Mouse (Mus musculus) Patski (cell line): ENCODE results near the gene Vma21. TPM values are rescaled to one million over a fixed set of nuclear protein-coding genes. Genes with fewer than 3 reads are reported as not detected.

Experiments used
- ATAC-seq: fragments of 100-300 bp; one replicate; pipeline ENCODE4 v1.8.0; 2021
- CTCF ChIA-PET: fragments of 350-600 bp; sonication (Branson Sonifier 250); formaldehyde crosslinking; loops from one replicate; lab custom pipeline; 2022; ENCODE audit warnings: inconsistent platforms; lab: Charles Lee
- POLR2A ChIA-PET: fragments of 350-600 bp; sonication (Branson Sonifier 250); formaldehyde crosslinking; loops from one replicate; lab custom pipeline; 2022; ENCODE audit warnings: antibody characterized with exemption, inconsistent platforms; lab: Charles Lee
- DNase-seq: peaks from one replicate; pipeline ENCODE4 v3.0.0-alpha.2; 2011; ENCODE audit warnings: low read depth, low spot score
- H3K27me3 ChIP-seq: fragments of 371-371 bp; one replicate; pipeline ENCODE4 v1.5.1; 2021
- CTCF ChIP-seq: fragments of 100-300 bp; IDR thresholded peaks from one replicate; pipeline ENCODE4 v1.5.1; 2021
- in situ Hi-C: fragments of 300-500 bp; cut with MboI; formaldehyde crosslinking; loops from 3 replicates; pipeline ENCODE4 v1.11.1; 2018; ENCODE audit warnings: low pct_unique_long_range_greater_than_20kb, mixed read lengths
- polyA plus RNA-seq: library from polyadenylated mRNA; unstranded; gene quantifications from one replicate; pipeline ENCODE4 v1.2.3, GENCODE M21; 2021

The Vma21 gene
- polyA plus RNA-seq, 1 experiment from 2014 or later, result 30.0 TPM

GRCm38 (mm10) chrX:71853798-71854197 lies 38.1 kb downstream of the Vma21 start:
- peaks cover 9% of the 10 kb centered on the region for H3K27me3 ChIP-seq
- in situ Hi-C loops, result loop anchor here (5.0 kb wide), 1 partner anchor 581 kb away; no protein-coding TSS in a partner anchor
- POLR2A ChIA-PET, result interaction anchor here (0.6 kb wide), 1 partner anchor 46 kb away, joined by 3 read pairs; no protein-coding TSS in a partner anchor
- CTCF ChIA-PET, result no interaction called here
- ATAC-seq, result peak; percentile 94
- peak; percentile 34 for DNase-seq
- TF ChIP-seq CTCF, result no peak

Other genes starting within 250 kb of the Vma21 start
- gene Gpr50, start 152.3 kb upstream of the Vma21 start, polyA plus RNA-seq, result 0.04 TPM
- gene Gm1141, start 105.1 kb downstream of the Vma21 start, polyA plus RNA-seq, result 0.22 TPM
- gene Prrg3, start 146.7 kb downstream of the Vma21 start, polyA plus RNA-seq, result 0.01 TPM
- not detected for gene Fate1, start 157.1 kb downstream of the Vma21 start, polyA plus RNA-seq
- not detected for gene Cnga2, start 175.9 kb downstream of the Vma21 start, polyA plus RNA-seq